Mouse (Mus musculus): ENCODE data around the gene Krt24. TPM values are rescaled to one million over a fixed set of nuclear protein-coding genes. Genes with fewer than 3 reads are reported as not detected.

Gene Krt24
- polyA plus RNA-seq, 1 experiment from 2014 or later = not detected

GRCm38 (mm10) chr11:99231049-99231816 is 53.8 kb downstream of the Krt24 start:
- Histone ChIP-seq H3K36me3 (ENCODE audit: control insufficient read depth, insufficient read depth, low read length) (peaks cover 18% of the 10 kb centered on the region), H3K4me2 (ENCODE audit: low read length) (peak overlapping the region; percentile 98), H3K9me3 (ENCODE audit: control insufficient read depth, low read length) (no peaks in the 10 kb centered on the region), H3K4me1 (replicated peaks; ENCODE audit: control insufficient read depth, insufficient read depth, low read length) (peaks cover 22% of the 10 kb centered on the region), H3K9ac (ENCODE audit: low read length) (peak overlapping the region; percentile 98), H3K4me3 (ENCODE audit: low read depth, low read length) (peak overlapping the region; percentile 90), H3K27ac (ENCODE audit: low read depth) (peak overlapping the region; percentile 100), H3K27me3 (replicated peaks; ENCODE audit: control insufficient read depth, insufficient read depth, low read length) (no peaks in the 10 kb centered on the region)
- 25% methylated on average over 15 of the region's 15 CpGs for WGBS
- DNase-seq (ENCODE audit: low spot score) = no peak
- ATAC-seq (replicated peaks; ENCODE audit: low FRiP score, low TSS enrichment, low read depth) = peak; percentile 40; the same call in 1 of the 2 replicates

- peak within 1 kb of the TSS; percentile 98 for H3K4me2 ChIP-seq (ENCODE audit: low read length)
These were observed 54.6 kb downstream of the Krt24 start, which contains the start of gene Smarce1 for GRCm38 (mm10) chr11:99230261-99231048. TSS of gene Smarce1 (minus strand) at chr11:99231017.

More at GRCm38 (mm10) chr11:99230261-99231048, 54.6 kb downstream of the Krt24 start, which contains the start of gene Smarce1:
- DNase-seq (ENCODE audit: low spot score) = peak; percentile 95
- H3K4me3 ChIP-seq (ENCODE audit: low read depth, low read length) = peak within 1 kb of the TSS; percentile 90
- H3K27ac ChIP-seq (ENCODE audit: low read depth) = peak within 1 kb of the TSS; percentile 100
- H3K27me3 ChIP-seq (replicated peaks; ENCODE audit: control insufficient read depth, insufficient read depth, low read length) = no peaks in the 10 kb centered on the region
- ATAC-seq (replicated peaks; ENCODE audit: low FRiP score, low TSS enrichment, low read depth) = peak; percentile 93
- peaks cover 26% of the 10 kb centered on the region for H3K36me3 ChIP-seq (ENCODE audit: control insufficient read depth, insufficient read depth, low read length)
- H3K9ac ChIP-seq (ENCODE audit: low read length) = peak within 1 kb of the TSS; percentile 98
- H3K4me1 ChIP-seq (replicated peaks; ENCODE audit: control insufficient read depth, insufficient read depth, low read length) = peaks cover 22% of the 10 kb centered on the region
- WGBS = under 1% methylated on average over 85 of the region's 87 CpGs
- no peaks in the 10 kb centered on the region for H3K9me3 ChIP-seq (ENCODE audit: control insufficient read depth, low read length)

Other genes with a start within 250 kb of the Krt24 start
- 467 and 480 TPM in 2 replicates for gene Igfbp4, start 244.0 kb downstream of the Krt24 start, polyA plus RNA-seq (2014; fragmentation: Nextera tagmentation; extraction: Ambion mirVana)
- gene Tns4, start 196.0 kb downstream of the Krt24 start, polyA plus RNA-seq (2014; fragmentation: Nextera tagmentation; extraction: Ambion mirVana) = 0.70 and 0.84 TPM in 2 replicates
- gene Ccr7, start 130.2 kb downstream of the Krt24 start, polyA plus RNA-seq (2014; fragmentation: Nextera tagmentation; extraction: Ambion mirVana) = 0.35 and 0.61 TPM in 2 replicates
- gene Smarce1, start 54.2 kb downstream of the Krt24 start, polyA plus RNA-seq (2014; fragmentation: Nextera tagmentation; extraction: Ambion mirVana) = 148 and 150 TPM in 2 replicates
- 0.30 and 0.41 TPM in 2 replicates for gene Krt222, start 41.2 kb downstream of the Krt24 start, polyA plus RNA-seq (2014; fragmentation: Nextera tagmentation; extraction: Ambion mirVana)
- 0.15 TPM in 1 of 2 replicates, not detected in the other for gene Krt25, start 37.7 kb upstream of the Krt24 start, polyA plus RNA-seq (2014; fragmentation: Nextera tagmentation; extraction: Ambion mirVana)
- 0.04 and 0.16 TPM in 2 replicates for gene Krt26, start 52.7 kb upstream of the Krt24 start, polyA plus RNA-seq (2014; fragmentation: Nextera tagmentation; extraction: Ambion mirVana)
- gene Krt27, start 65.8 kb upstream of the Krt24 start, polyA plus RNA-seq (2014; fragmentation: Nextera tagmentation; extraction: Ambion mirVana) = not detected in 2 replicates
- gene Krt28, start 89.6 kb upstream of the Krt24 start, polyA plus RNA-seq (2014; fragmentation: Nextera tagmentation; extraction: Ambion mirVana) = not detected in 2 replicates
- gene Krt10, start 104.1 kb upstream of the Krt24 start, polyA plus RNA-seq (2014; fragmentation: Nextera tagmentation; extraction: Ambion mirVana) = 26.2 and 28.5 TPM in 2 replicates
- not detected in 2 replicates for gene Krt12, start 137.0 kb upstream of the Krt24 start, polyA plus RNA-seq (2014; fragmentation: Nextera tagmentation; extraction: Ambion mirVana)
- 16.5 and 17.1 TPM in 2 replicates for gene Krt20, start 152.9 kb upstream of the Krt24 start, polyA plus RNA-seq (2014; fragmentation: Nextera tagmentation; extraction: Ambion mirVana)
- 6.0 and 9.2 TPM in 2 replicates for gene Krt23, start 207.9 kb upstream of the Krt24 start, polyA plus RNA-seq (2014; fragmentation: Nextera tagmentation; extraction: Ambion mirVana)
- not detected in 2 replicates for gene Krt39, start 236.1 kb upstream of the Krt24 start, polyA plus RNA-seq (2014; fragmentation: Nextera tagmentation; extraction: Ambion mirVana)